Mouse (Mus musculus) spleen, postnatal 4 days (tissue): ENCODE measurements around the gene Timd2.
"Not testable (repeated sequence)": the region's sequence is repeated elsewhere in the genome, so short reads cannot be mapped to it uniquely, and the experiment has no call there.

ENCODE experiments used
- DNase-seq, 2 experiments: peaks; one replicate each; pipeline ENCODE4 v3.0.0; 2022; ENCODE audit warnings: low spot score in 2 of 2

Timd2 gene

GRCm38 (mm10) chr11:46665599-46666522 lies 41.0 kb downstream of the Timd2 start:
- DNase-seq = no peak

- no peak for DNase-seq
Observed at GRCm38 (mm10) chr11:46663215-46663614, 43.6 kb downstream of the Timd2 start.

GRCm38 (mm10) chr11:46652476-46652875 lies 54.4 kb downstream of the Timd2 start:
- no peak for DNase-seq

GRCm38 (mm10) chr11:46649655-46650054 lies 57.2 kb downstream of the Timd2 start:
- DNase-seq = not testable (repeated sequence)

- no peak for DNase-seq
Observed at GRCm38 (mm10) chr11:46644824-46645223, 62.0 kb downstream of the Timd2 start.

- DNase-seq = no peak
Observed at GRCm38 (mm10) chr11:46636568-46636967, 70.3 kb downstream of the Timd2 start.

GRCm38 (mm10) chr11:46635516-46635915 lies 71.3 kb downstream of the Timd2 start:
- not testable (repeated sequence) for DNase-seq

GRCm38 (mm10) chr11:46631635-46632034 lies 75.2 kb downstream of the Timd2 start:
- DNase-seq = no peak

- no peak for DNase-seq
Observed at GRCm38 (mm10) chr11:46629211-46629795, 77.6 kb downstream of the Timd2 start, which contains the start of gene Dppa1. Gene Dppa1 (minus strand): TSS chr11:46629261.

- DNase-seq = no peak
Observed at GRCm38 (mm10) chr11:46620414-46621168, 86.3 kb downstream of the Timd2 start.

- DNase-seq = no peak
Observed at GRCm38 (mm10) chr11:46619929-46620328, 86.9 kb downstream of the Timd2 start.
